14 mouse cellular contexts compared by ENCODE assay signal in genomic region chr3:121364388-121364787, GRCm38 (mm10).
DNase-seq lines count a peak whose midpoint lies in the region; ATAC-seq lines count a peak whose summit lies in the region.
"Had no signal": no experiment of that assay in that cellular context is flagged by ENCODE, and none has a peak within 500 bp of the region (broad histone marks: within the 10 kb centered on the region; RNA-seq: fewer than 3 reads in every experiment).

No protein-coding gene starts in this region.

- peak; percentile 60 for DNase-seq in heart, adult 11 months
- DNase-seq in heart, postnatal 4 days = no peak
- no peak for DNase-seq in kidney, postnatal 14 days
- no peak for DNase-seq in embryonic facial prominence, embryonic 14.5 days (ENCODE audit: low spot score)
- no peak for DNase-seq in frontal cortex, postnatal 14 days (ENCODE audit: low spot score in 2 of 2)
- DNase-seq: adrenal gland, postnatal 36 days; B cell, adult 2 months; cerebellum, adult 8-10 months; liver; liver, postnatal 0 days had no signal

- ATAC-seq in kidney, embryonic 16.5 days (ENCODE audit: low FRiP score, low TSS enrichment) = no peak
- ATAC-seq in embryonic facial prominence, embryonic 14.5 days (ENCODE audit: low read depth) = no peak
- ATAC-seq: forebrain, embryonic 16.5 days; liver, postnatal 0 days had no signal

- H3K27me3 ChIP-seq in kidney, embryonic 16.5 days (ENCODE audit: insufficient read depth, low read length) = no peaks in the 10 kb centered on the region
- no peaks in the 10 kb centered on the region for H3K27me3 ChIP-seq in embryonic facial prominence, embryonic 14.5 days (replicated peaks; ENCODE audit: control insufficient read depth, insufficient read depth, low read length)

- WGBS in kidney, embryonic 16.5 days = 62% methylated on average over 4 of the region's 4 CpGs
- 35% methylated on average over 4 of the region's 4 CpGs for WGBS in embryonic facial prominence, embryonic 14.5 days

- H3K9me3 ChIP-seq in kidney, embryonic 16.5 days (ENCODE audit: low read length) = no peaks in the 10 kb centered on the region
- H3K9me3 ChIP-seq in embryonic facial prominence, embryonic 14.5 days (ENCODE audit: control insufficient read depth, low read length) = no peaks in the 10 kb centered on the region

- H3K4me3 ChIP-seq in kidney, embryonic 16.5 days (ENCODE audit: low read length) = no peak overlapping the region
- no peak overlapping the region for H3K4me3 ChIP-seq in brown adipose tissue, adult 24 weeks (ENCODE audit: insufficient read depth, low read depth, low read length)
- H3K4me3 ChIP-seq in embryonic facial prominence, embryonic 14.5 days (ENCODE audit: low read depth, low read length) = no peak overlapping the region
- H3K4me3 ChIP-seq: erythroblast, embryonic 14.5 days had no signal

- H3K4me2 ChIP-seq in kidney, embryonic 16.5 days (replicated peaks; ENCODE audit: low read depth, low read length) = no peak overlapping the region
- H3K4me2 ChIP-seq in embryonic facial prominence, embryonic 14.5 days (ENCODE audit: low read depth, low read length) = no peak overlapping the region

- peak overlapping the region; percentile 52 for H3K27ac ChIP-seq in kidney, embryonic 16.5 days (ENCODE audit: low read length)
- peak overlapping the region; percentile 66 for H3K27ac ChIP-seq in brown adipose tissue, adult 24 weeks (replicated peaks; ENCODE audit: low read depth, low read length)
- H3K27ac ChIP-seq in embryonic facial prominence, embryonic 14.5 days (replicated peaks; ENCODE audit: low read depth, low read length) = peak overlapping the region; percentile 23; the same call in 1 of the 2 replicates

- H3K4me1 ChIP-seq in kidney, embryonic 16.5 days (ENCODE audit: insufficient read depth, low read length) = no peaks in the 10 kb centered on the region
- H3K4me1 ChIP-seq in brown adipose tissue, adult 24 weeks (ENCODE audit: control insufficient read depth, insufficient read depth, insufficient read length, low read length) = peaks cover 5% of the 10 kb centered on the region; the same call in 1 of the 2 replicates
- peaks cover 5% of the 10 kb centered on the region; the same call in 1 of the 2 replicates for H3K4me1 ChIP-seq in embryonic facial prominence, embryonic 14.5 days (ENCODE audit: control insufficient read depth, insufficient read depth, low read length)

- H3K9ac ChIP-seq in kidney, embryonic 16.5 days (replicated peaks; ENCODE audit: low read length) = no peak overlapping the region
- no peak overlapping the region for H3K9ac ChIP-seq in embryonic facial prominence, embryonic 14.5 days (ENCODE audit: low read depth, low read length)
- H3K9ac ChIP-seq: liver, postnatal 0 days had no signal

- no peaks in the 10 kb centered on the region for H3K36me3 ChIP-seq in kidney, embryonic 16.5 days (ENCODE audit: insufficient read depth, low read length)
- H3K36me3 ChIP-seq in embryonic facial prominence, embryonic 14.5 days (ENCODE audit: control insufficient read depth, insufficient read depth, low read length) = no peaks in the 10 kb centered on the region
